Mouse (Mus musculus) c-Kit-positive CD71-positive TER-119-negative erythroid progenitor cells, embryonic 14.5 days (primary cell): ENCODE measurements around the gene Usp47.
"Not testable (repeated sequence)": the region's sequence is repeated elsewhere in the genome, so short reads cannot be mapped to it uniquely, and the experiment has no call there.

ENCODE experiments used
- DNase-seq: peaks from one replicate; pipeline ENCODE4 v3.0.0-alpha.2; 2013; ENCODE audit warnings: low read depth

Gene Usp47

GRCm38 (mm10) chr7:112040271-112040670 is 17.0 kb downstream of the Usp47 start:
- no peak for DNase-seq

- DNase-seq: no peak
These were observed 19.5 kb downstream of the Usp47 start for GRCm38 (mm10) chr7:112042758-112043157.

GRCm38 (mm10) chr7:112045249-112045648 is 21.9 kb downstream of the Usp47 start:
- DNase-seq: no peak

- no peak for DNase-seq
These were observed 22.6 kb downstream of the Usp47 start for GRCm38 (mm10) chr7:112045794-112046388.

DNA sequence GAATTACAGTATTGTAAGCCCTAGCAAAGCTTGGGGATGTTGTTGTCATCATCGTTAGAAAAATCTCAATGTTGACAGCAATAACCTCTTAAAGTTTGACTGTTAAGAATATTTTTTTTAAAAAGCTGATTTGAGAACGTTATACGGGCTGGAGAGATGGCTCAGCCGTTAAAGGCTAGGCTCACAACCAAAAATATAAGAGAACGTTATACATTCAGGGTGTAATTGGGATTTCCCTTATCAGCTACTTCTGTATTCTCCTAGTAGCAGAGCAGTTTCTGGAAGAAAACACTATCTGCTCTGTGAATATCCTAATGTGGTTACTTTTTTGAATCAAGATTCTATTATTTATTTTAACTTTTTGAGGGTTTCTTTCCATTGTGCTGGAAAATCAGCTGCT is 25.3 kb downstream of the Usp47 start:
- DNase-seq: no peak

DNA sequence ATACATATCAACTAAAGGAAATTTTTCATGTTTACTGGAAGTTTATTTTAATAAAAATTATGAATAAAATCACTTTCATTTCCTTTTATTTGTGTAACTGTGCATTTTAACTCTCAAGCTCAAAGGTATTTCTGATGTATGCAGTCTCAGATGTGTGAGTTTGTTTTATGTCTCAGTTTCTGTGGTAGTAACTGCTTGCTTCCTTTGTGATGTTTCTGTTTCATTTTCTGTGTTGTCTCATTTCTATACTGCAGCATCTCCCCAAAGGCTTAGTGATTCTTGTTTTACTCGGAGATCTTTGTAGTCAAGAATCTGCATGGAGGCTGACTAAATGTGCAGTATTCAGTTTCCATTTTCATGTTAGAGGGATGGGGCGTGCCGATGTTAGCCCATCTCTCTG is 30.4 kb downstream of the Usp47 start:
- no peak for DNase-seq

DNA sequence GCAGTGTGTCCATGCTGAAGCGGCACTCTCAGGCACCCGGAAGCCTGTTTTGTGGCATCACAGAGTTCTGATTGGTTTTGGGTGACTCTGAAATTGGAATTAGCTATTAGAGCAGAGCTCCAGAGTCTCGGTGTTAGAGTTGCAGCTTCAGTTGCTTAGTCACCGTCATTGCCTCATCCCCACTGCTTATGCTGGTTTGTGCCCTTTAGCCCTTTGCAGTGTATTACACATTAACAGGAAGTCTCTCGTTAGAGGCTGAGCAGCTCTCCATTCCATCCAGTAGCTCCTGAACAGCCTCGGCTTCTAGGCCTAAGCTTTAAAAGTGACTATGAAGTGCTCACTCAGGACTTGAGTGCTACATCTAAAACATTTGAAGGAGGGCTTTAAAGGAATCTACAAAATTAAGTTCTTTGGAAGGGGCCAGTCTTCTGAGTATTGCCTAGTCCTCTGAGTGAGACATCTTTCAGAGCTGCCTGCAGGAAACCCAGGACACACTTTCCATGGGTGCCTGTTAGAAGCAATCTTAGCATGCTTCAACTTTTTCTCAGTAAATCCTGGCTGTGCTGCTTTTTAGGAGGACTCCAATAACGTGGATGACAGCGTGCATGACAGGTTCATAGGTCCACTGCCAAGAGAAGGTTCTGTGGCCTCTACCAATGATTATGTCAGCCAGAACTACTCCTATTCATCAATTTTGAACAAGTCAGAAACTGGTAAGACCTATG is 32.8 kb downstream of the Usp47 start:
- DNase-seq: no peak

- no peak for DNase-seq
These were observed 51.6 kb downstream of the Usp47 start for GRCm38 (mm10) chr7:112074868-112075267.

- no peak for DNase-seq
These were observed 59.3 kb downstream of the Usp47 start for GRCm38 (mm10) chr7:112082636-112083035.

DNA sequence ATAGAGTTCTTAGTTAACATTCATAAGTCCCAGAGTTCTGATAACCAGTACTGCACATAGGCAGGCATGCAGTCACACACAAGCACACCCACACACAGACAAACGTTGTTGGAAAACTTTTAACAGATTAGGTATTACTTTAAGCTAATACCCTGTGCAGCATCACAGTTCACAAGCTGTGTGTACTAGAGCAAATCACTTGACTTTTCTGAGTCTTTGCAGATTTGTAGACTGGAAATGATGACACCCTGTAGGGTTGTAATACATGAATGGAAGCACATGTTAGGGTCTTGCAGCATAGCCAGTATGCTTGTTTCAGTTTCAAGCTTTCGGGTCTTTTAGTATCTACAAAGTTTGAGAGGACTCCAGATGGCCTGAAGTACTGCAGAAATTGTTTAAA is 60.9 kb downstream of the Usp47 start:
- DNase-seq: no peak

DNA sequence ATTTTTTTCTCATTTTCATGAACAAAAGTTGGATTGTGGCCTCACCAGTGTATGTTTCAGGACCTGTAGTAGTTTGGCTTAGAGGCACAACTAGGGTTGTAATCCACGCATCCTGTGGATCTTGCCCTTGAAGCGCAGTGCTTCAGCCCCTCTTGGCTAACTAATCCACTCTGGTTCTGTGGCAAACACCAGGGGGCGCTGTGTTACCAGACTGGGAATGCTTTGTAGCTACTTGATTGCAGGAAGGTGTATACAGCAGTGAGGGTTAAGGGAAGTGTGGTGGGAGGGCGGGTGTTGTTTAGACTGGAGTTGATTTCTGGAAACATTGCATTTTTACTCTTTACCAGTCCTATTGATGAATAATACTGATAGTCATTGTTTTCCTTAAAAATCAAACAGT is 61.8 kb downstream of the Usp47 start:
- DNase-seq: peak; percentile 67

DNA sequence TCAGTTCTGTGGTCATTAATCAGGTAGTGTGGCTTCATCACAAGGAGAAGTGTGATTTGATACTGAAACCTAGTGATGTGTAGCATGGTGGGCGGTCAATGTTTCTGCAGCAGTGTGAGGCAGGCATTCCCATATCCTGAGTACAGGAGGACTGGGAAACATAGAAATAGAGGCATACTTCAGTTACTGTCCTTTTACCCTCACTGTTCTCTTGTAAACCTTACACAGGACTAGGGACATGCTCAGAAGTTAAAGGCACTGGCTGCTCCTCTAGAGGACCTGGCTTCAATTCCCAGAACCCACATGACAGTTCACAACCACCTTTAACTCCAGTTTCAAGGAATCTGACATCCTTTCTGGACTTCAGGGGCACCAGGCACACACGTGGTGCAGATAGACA is 62.9 kb downstream of the Usp47 start:
- DNase-seq: no peak

GRCm38 (mm10) chr7:112094923-112095322 is 71.6 kb downstream of the Usp47 start:
- not testable (repeated sequence) for DNase-seq

GRCm38 (mm10) chr7:112100887-112101286 is 77.6 kb downstream of the Usp47 start:
- no peak for DNase-seq

GRCm38 (mm10) chr7:112102933-112103332 is 79.6 kb downstream of the Usp47 start:
- DNase-seq: no peak

DNA sequence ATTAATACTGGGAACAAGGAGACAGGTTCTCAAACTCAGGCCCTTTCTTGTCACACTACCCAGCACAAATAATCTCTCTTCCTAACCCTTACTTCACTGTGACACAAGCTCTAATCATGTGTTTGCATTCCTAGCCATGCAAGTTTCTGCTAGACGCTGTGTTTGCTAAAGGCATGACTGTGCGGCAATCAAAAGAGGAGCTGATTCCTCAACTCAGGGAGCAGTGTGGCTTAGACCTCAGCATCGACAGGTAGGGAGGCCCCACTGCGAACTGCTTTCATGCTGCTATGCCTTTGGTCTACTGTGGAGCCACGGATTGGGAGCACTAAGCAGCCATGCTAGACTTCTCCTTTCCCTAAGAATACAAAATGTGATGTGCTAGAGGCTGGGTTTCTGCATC is 80.5 kb downstream of the Usp47 start:
- DNase-seq: no peak

DNA sequence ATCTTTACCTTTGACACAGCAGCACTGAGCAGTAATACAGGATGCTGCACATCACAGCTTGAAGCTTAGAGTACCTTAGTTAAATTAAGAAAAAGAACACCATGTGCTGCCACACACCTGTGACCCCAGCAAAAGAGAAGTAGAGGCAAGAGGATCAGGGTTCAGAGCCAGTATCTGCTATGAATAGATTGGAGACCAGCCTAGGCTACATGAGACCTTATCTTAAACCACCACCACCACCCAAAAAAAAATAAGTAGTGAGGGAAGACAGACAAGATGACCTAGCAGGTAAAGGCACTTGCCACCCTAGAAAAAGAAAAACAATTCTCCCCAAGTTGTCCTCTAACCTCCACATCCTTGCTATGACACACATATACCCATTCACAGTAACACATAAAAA is 85.5 kb downstream of the Usp47 start:
- DNase-seq: no peak

DNA sequence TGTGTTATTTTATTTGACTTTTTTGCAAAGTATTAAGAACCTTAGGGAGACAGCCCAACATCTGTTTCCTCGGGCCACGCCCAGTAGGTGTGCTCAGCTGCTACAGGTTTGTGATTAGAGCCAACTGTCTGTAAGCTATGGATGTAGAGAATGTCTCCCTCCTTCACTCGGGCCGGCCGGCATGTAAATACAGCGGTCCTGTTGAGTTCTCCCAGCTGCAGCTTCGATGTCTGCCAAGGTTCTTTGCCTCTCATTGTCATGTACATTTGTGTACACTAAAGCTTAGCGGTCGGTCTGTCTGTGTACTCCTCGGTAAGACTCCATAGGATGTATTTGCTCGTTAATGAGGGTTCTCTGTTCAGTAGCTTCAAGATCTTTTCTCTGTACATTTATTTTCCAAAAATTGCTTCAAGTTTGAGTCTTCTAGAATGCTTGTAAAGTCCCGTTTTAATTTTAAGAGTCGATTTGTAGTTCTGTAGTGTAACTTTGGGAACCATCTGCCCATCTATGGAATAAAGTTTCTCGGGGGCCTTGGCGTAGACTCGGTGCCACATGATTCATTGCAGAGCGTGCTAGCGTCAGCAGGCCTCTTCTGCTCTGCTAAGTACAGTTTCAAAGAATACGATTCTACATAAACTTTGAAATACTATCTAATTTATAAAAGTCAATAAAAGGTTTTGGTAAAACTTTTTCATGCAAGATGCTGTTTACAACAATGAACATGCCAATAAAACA is 87.5 kb downstream of the Usp47 start:
- DNase-seq: no peak

GRCm38 (mm10) chr7:112117501-112117900 is 94.2 kb downstream of the Usp47 start:
- DNase-seq: no peak

DNA sequence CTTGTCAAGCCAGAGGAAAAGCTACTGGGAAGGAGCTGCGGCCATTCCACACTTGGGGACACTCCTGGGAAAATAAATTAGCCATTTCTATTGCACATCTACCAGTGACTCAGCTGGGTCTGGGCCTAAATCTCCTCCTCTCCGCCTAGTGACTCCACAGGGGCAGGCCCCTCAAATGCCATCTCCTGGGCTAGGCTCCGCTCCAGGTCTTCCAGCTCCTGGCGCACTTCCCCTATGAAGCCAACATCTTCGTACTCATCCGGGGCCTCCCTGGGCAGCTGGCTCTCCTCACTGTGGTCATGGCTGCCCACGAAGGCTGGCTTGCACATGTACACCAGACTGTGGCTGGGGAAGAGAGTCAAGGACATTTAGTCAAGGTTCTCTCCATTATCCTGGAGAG is 94.8 kb downstream of the Usp47 start:
- no peak for DNase-seq

DNA sequence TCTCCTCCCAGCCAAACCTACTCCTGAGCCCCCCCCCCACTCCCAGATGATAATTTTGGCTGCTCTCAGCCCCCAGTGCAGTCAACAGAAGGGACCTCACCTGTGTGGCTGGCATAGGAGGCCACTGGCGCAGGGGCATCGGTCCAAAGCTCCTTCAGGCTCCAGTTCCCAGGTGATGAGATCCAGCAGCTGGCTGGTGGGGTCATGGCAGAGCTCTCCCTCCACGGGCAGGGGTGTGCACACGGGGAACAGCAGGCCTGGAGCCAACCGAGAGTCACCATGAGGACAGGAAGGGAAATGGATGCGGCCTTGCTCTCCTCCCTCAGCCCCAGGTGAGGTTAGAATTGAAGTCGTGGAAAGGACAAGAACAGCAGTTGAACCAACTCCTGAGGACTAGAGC is 95.9 kb downstream of the Usp47 start:
- no peak for DNase-seq

- no peak for DNase-seq
These were observed 97.8 kb downstream of the Usp47 start for GRCm38 (mm10) chr7:112120861-112121810.
